Mouse (Mus musculus): ENCODE results near the gene Casp3. TPM values are rescaled to one million over a fixed set of nuclear protein-coding genes. Genes with fewer than 3 reads are reported as not detected.

The Casp3 gene
- polyA plus RNA-seq, 1 experiment from 2014 or later: 287 TPM

DNA sequence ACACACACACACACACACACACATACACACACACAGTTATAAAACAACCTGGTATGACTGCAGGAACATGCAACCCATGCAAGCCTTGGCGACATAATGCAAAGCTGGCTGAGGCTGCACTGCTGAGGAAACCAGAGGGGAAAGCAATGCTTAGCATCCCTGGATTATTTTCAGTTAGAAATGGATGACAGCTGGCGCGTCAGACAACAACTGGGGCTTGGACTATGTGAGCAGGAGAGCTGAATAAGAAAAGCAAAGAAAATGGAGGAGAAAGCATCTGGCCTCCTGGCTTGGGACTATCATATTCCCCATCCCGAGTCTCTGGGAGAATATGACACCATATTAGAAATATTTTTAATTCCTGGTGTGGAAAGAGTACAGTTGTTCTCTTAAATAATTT is 4.2 kb upstream of the Casp3 start:
- Histone ChIP-seq H3K4me3 (no peak overlapping the region), H3K27ac (replicated peaks) (no peak overlapping the region), H3K4me2 (replicated peaks) (no peak overlapping the region), H3K27me3 (no peaks in the 10 kb centered on the region), H3K4me1 (peaks cover 15% of the 10 kb centered on the region; the same call in 1 of the 2 replicates), H3K36me3 (no peaks in the 10 kb centered on the region), H3K9me3 (no peaks in the 10 kb centered on the region), H3K9ac (replicated peaks) (no peak overlapping the region)
- WGBS: 85% methylated on average over 4 of the region's 4 CpGs
- no peak for ATAC-seq (replicated peaks)

DNA sequence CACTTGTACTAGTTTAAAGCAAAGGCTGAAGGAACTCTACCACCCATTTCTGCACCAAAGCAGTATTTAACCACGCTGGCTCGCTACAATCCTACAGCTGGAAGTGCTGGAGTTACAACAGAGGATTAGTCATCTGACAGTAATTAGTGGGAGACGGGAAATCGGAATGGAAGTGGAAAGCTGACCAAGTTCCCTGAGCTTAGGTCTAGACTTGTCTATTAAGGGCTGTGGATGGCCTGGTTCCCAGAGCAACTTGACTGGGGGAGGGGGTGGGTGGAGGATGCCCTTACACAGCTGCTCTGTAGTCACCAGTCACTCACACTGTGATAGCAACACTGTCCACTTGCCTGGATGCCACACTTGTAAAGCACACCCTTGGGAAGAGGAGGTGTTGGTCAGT is 3.7 kb upstream of the Casp3 start:
- Histone ChIP-seq H3K9ac (replicated peaks) (no peak overlapping the region), H3K36me3 (no peaks in the 10 kb centered on the region), H3K4me1 (peaks cover 15% of the 10 kb centered on the region; the same call in 1 of the 2 replicates), H3K4me2 (replicated peaks) (no peak overlapping the region), H3K9me3 (no peaks in the 10 kb centered on the region), H3K4me3 (no peak overlapping the region), H3K27me3 (no peaks in the 10 kb centered on the region), H3K27ac (replicated peaks) (no peak overlapping the region)
- 52% methylated on average over 4 of the region's 4 CpGs for WGBS
- no peak for ATAC-seq (replicated peaks)

DNA sequence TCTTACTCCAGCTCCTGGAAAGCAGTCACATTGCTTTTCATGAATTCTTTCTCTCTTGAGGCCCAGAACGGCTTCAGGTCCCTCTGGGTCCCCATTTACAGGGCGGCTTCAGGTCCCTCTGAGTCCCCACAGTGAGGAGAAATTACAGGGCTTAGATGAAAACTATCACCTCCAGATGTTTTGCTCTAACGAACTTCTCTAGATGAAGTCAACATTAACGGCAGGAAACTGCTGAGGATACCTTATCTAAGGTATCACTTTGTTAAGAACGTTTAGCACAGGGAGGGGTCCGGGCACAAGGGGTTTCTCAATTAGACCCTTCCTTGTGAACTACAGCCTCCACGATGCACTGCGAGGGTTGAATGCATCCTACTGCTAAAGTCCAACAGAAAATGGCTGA is 1.2 kb upstream of the Casp3 start:
- Histone ChIP-seq H3K9me3 (no peaks in the 10 kb centered on the region), H3K4me3 (peak overlapping the region; percentile 97; the same call in 1 of the 2 replicates), H3K9ac (replicated peaks) (no peak overlapping the region), H3K27ac (replicated peaks) (no peak overlapping the region), H3K27me3 (no peaks in the 10 kb centered on the region), H3K36me3 (no peaks in the 10 kb centered on the region), H3K4me2 (replicated peaks) (peak overlapping the region; percentile 75; the same call in 1 of the 2 replicates), H3K4me1 (peaks cover 33% of the 10 kb centered on the region)
- 92% methylated on average over 8 of the region's 8 CpGs for WGBS
- ATAC-seq (replicated peaks): no peak

DNA sequence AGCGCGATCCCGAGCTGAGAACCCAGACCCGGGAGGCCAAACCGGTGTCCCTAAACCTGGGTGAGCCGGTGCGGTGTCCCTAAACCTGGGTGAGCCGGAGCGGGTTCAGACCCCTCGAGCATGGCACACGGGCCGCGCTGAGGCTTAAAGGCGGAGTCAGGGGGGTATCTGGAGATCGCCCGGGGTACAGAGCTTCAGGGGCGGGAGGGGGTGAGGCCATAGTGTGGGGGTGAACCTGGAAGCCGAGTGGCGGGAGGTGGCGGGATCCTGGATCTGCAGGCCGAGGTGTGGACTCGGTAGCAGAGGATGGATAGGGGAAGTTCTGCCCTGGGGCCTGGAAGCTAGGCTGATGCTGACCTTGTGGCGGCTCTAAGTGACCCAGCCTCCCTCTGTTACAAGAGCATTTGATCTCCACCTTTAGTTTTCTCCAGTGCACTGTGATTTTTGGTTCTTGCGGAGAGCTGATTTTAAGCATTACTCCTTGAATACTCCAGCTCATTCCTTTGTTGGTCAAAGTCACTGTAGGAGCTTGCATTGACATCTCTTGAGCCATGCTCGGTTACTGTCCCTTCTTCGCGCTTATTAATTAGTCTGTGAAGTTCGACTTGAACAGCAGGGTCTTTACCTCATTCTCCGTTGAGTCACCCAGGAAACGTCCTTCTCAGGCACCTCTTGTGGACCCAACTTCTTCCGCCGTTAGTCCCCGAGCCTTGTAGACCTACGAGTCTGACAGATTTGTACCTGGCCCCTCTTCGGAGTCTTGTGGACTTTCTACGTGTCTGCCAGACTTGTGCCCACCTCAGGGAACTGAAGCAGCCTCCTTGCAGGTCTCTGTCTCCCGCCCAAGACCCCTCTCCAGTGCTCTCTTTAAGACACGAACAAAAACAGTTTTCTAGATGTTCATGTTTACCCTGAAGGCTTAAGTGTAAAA is 864 bp downstream of the Casp3 start:
- Histone ChIP-seq H3K4me1 (peaks cover 39% of the 10 kb centered on the region), H3K4me3 (peak overlapping the region; percentile 97), H3K27me3 (no peaks in the 10 kb centered on the region), H3K9me3 (no peaks in the 10 kb centered on the region), H3K9ac (replicated peaks) (peak overlapping the region; percentile 99), H3K36me3 (no peaks in the 10 kb centered on the region), H3K4me2 (replicated peaks) (peak overlapping the region; percentile 75), H3K27ac (replicated peaks) (peak overlapping the region; percentile 98)
- under 1% methylated on average over 38 of the region's 38 CpGs for WGBS
- ATAC-seq (replicated peaks): no peak; the same call in 1 of the 2 replicates

DNA sequence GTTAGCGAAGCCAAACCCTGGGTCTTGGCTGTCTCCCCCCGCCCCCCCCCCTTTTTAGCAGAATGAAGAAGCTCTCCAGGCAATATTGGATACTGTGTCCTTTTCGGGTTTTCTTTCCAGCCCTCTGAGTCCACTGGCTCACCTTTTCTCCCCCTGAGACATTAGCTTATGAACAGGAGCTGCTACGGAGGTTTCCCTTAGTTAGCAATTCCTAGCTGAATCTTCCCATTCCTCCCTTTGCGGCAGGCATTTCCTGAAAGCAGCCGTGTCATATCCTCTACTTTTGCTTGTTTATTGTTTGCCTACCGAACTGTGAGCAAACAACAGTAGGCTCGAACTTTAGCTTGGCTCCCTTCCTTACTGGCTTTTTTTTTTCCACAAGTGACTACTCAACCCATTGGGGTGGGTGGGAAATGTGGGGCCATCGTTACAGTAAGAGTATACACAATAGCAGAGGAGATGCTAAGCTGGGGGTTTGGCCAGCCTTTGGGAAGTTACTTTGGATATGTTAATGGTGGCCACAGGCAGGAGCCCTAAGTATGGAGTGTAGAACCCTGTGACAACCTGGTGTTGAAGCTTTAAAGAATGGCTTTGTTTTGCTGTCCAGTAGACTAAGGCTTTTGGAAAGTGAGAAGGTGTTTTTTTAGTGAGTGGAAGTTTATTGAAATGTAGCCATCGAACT is 1.7 kb downstream of the Casp3 start:
- 1% methylated on average over 10 of the region's 10 CpGs for WGBS
- Histone ChIP-seq H3K9me3 (no peaks in the 10 kb centered on the region), H3K4me1 (peaks cover 33% of the 10 kb centered on the region), H3K36me3 (no peaks in the 10 kb centered on the region), H3K27ac (replicated peaks) (no peak overlapping the region), H3K9ac (replicated peaks) (peak overlapping the region; percentile 99), H3K4me3 (peak overlapping the region; percentile 97), H3K4me2 (replicated peaks) (peak overlapping the region; percentile 75), H3K27me3 (no peaks in the 10 kb centered on the region)
- ATAC-seq (replicated peaks): no peak

DNA sequence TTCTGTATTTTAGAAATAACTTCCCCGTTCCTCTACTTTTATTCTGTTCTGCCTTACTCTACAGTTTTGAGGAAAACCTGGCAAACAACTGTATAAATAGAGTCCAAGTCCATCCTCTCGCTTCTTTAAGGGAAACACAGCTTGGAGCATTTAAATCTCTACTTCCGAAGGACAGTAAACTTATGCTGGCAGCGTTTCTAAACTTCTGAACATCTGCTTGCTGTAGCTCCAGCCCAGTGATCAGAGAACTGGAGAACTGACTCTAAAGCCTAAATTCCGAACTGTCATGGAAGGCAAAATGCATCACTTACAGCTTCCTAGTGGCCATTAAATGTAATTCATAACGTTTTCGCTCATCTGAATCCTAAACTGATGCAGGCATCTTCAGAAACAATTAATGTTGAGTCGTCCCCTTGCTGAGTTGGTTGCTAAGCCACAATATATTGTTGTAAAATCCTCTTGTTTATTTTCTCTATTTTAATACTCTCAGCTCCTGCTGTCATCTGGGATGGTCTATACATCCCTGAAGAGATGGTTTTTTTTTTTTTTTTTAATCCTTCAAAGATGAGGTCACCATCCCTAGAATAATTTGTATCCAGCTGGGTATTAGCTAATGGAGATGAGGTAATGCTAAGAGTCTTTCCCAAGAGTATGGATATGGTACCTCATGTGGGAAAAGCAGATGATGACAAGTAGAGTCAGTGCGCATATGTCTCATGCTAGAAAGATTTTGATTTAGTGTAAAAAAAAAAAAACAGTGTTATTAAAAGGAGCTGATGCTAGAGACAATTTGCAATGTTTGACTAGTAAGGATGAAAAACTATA is 5.6 kb downstream of the Casp3 start:
- Histone ChIP-seq H3K9ac (replicated peaks) (no peak overlapping the region), H3K9me3 (no peaks in the 10 kb centered on the region), H3K27me3 (no peaks in the 10 kb centered on the region), H3K4me1 (peaks cover 24% of the 10 kb centered on the region), H3K4me2 (replicated peaks) (no peak overlapping the region), H3K27ac (replicated peaks) (no peak overlapping the region), H3K4me3 (no peak overlapping the region), H3K36me3 (no peaks in the 10 kb centered on the region)
- ATAC-seq (replicated peaks): no peak
- 80% methylated on average over 9 of the region's 9 CpGs for WGBS

DNA sequence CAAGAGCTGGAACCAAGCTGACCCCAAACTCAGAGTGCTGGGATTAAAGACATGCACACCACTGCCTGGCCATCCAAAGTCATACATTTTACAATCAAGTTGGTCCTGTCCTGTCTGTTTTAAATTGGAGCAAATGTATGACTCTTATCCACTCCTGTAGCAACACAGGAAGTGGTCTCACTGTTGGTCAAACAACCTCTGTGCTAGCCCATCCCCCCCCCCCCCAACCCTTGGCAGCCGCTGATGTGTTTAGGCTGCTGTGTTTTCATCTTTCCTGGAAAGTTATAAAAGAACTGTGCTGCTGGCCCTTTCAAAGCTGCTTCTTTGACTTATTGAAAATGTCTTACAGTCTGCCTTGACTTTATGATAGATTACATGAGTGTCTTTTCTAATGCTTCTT is 8.1 kb downstream of the Casp3 start:
- no peak for ATAC-seq (replicated peaks)
- 67% methylated on average over 1 of the region's 1 CpGs for WGBS
- H3K4me1 ChIP-seq: peaks cover 9% of the 10 kb centered on the region
- no peak overlapping the region for H3K9ac ChIP-seq (replicated peaks)
- H3K9me3 ChIP-seq: no peaks in the 10 kb centered on the region
- no peaks in the 10 kb centered on the region for H3K27me3 ChIP-seq
- no peak overlapping the region for H3K27ac ChIP-seq (replicated peaks)
- peaks cover 6% of the 10 kb centered on the region for H3K36me3 ChIP-seq
- no peak overlapping the region for H3K4me3 ChIP-seq
- H3K4me2 ChIP-seq (replicated peaks): no peak overlapping the region

DNA sequence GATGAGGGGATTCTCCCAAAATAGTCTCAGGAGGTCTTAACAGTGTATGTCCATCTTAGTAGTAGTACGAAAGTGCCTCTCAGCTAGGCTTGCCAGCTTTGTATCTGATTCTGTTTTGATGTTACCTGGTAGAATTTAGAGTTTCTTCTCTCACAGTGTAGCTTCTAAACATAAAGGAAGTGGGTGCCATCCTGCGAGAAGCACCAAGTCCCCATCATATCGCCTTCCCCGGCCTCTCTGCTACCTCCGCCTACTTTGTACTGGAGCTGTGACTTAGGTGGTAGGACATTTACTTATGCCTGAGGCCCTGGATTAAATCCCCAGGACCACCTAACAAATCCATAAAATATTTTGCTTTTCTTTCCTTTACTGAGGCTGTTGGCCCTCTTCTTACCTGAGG is 9.6 kb downstream of the Casp3 start:
- Histone ChIP-seq H3K4me3 (no peak overlapping the region), H3K9ac (replicated peaks) (no peak overlapping the region), H3K27me3 (no peaks in the 10 kb centered on the region), H3K36me3 (peaks cover 16% of the 10 kb centered on the region), H3K4me2 (replicated peaks) (no peak overlapping the region), H3K27ac (replicated peaks) (no peak overlapping the region), H3K4me1 (peaks cover 6% of the 10 kb centered on the region; the same call in 1 of the 2 replicates), H3K9me3 (no peaks in the 10 kb centered on the region)
- WGBS: 97% methylated on average over 5 of the region's 5 CpGs
- no peak for ATAC-seq (replicated peaks)

DNA sequence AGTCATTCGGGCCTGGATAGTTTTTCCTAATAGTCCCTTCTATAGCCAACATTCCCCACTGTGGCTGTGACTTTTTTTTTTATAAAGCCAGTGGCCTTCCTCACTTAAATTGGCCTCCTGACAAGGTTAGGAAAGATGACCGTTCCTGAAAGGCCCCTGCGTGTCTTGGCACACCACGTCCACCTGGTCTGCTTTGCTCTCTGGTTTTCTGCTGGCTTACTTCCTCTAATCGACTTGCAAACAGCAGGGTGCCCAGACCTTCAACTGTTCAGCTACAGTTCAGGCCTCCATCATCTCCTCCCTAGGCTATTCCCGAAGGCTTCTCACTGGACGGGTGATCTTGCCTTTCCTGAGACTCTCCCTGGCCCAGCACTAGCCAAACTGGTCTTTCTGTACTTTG is 10.8 kb downstream of the Casp3 start:
- ATAC-seq (replicated peaks): no peak

DNA sequence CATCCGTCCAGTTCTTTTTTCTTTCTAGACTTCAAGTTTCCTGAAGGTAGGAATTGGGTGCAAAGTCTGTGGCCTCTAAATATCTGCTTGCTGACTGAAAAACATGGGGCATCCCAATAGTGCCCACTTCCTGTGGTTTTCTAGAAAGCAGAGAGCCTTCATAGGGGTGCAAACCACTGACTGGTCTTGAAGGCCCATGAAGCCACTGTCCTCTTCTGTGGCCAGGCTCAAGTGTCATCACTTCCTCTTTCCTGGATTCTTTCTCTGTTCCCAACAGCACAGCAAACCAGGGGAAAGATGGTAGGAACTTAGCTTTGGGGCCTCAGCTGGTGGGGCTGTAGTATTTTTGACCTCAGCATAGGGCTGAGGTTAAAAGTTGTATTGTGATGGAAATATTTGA is 11.6 kb downstream of the Casp3 start:
- no peak for ATAC-seq (replicated peaks)
- WGBS: 97% methylated on average over 1 of the region's 1 CpGs
- no peak overlapping the region for H3K9ac ChIP-seq (replicated peaks)

More for the DNA sequence above, 10.8 kb downstream of the Casp3 start:
- H3K4me3 ChIP-seq: no peak overlapping the region
- no peak overlapping the region for H3K4me2 ChIP-seq (replicated peaks)
- H3K27ac ChIP-seq (replicated peaks): no peak overlapping the region
- H3K4me1 ChIP-seq: 0 out of 2 replicates have a peak, but pooled peaks cover under 1% of the 10 kb centered on the region
- H3K9me3 ChIP-seq: no peaks in the 10 kb centered on the region
- peaks cover 27% of the 10 kb centered on the region for H3K36me3 ChIP-seq
- no peaks in the 10 kb centered on the region for H3K27me3 ChIP-seq
- H3K9ac ChIP-seq (replicated peaks): no peak overlapping the region
- WGBS: 78% methylated on average over 7 of the region's 7 CpGs

DNA sequence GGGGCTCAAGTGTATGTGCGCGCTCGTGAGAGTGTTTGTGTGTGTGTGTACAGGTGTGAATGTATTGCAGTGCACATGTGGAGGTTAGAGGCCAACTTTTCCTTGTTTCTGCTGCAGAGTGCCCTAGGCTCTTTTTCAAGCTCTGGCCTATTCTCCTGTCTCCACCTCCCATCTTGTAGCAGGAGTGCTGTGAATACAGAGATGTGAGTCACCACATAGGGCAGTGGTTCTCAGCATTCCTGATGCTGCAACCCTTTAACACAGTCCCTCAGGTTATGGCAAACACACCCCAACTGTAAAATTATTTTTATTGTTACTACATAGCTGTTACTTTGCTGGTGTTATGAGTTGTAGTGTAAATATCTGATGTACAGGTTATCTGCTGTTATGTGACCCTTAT is 13.3 kb downstream of the Casp3 start:
- 98% methylated on average over 3 of the region's 3 CpGs for WGBS
- no peak overlapping the region for H3K4me2 ChIP-seq (replicated peaks)
- no peak overlapping the region for H3K27ac ChIP-seq (replicated peaks)
- H3K36me3 ChIP-seq: peaks cover 52% of the 10 kb centered on the region
- no peaks in the 10 kb centered on the region for H3K9me3 ChIP-seq
- H3K4me1 ChIP-seq: no peaks in the 10 kb centered on the region
- no peak overlapping the region for H3K9ac ChIP-seq (replicated peaks)
- H3K4me3 ChIP-seq: no peak overlapping the region
- no peak for ATAC-seq (replicated peaks)
- H3K27me3 ChIP-seq: no peaks in the 10 kb centered on the region

More for the DNA sequence above, 11.6 kb downstream of the Casp3 start:
- Histone ChIP-seq H3K27me3 (no peaks in the 10 kb centered on the region), H3K4me2 (replicated peaks) (no peak overlapping the region), H3K4me3 (no peak overlapping the region), H3K4me1 (no peaks in the 10 kb centered on the region), H3K27ac (replicated peaks) (no peak overlapping the region), H3K9me3 (no peaks in the 10 kb centered on the region), H3K36me3 (peaks cover 34% of the 10 kb centered on the region)
